Mouse (Mus musculus) heart, postnatal 0 days (tissue): ENCODE measurements around the gene Npcd.

Experiments
- CTCF ChIP-seq: IDR thresholded peaks from 2 replicates; pipeline ENCODE4 v1.5.1; 2016; ENCODE audit warnings: antibody characterized with exemption, control low read depth, low read depth
- EP300 ChIP-seq: IDR thresholded peaks from 2 replicates; pipeline ENCODE4 v1.6.1; 2016; ENCODE audit warnings: antibody characterized with exemption, low read depth

GRCm38 (mm10) chr15:79755977-79756625 is 77.9 kb downstream of the Npcd start:
- TF ChIP-seq CTCF (no peak), EP300 (no peak)
